Mouse (Mus musculus) forebrain, embryonic 16.5 days (tissue): ENCODE data around the gene 1700013F07Rik. TPM values are rescaled to one million over a fixed set of nuclear protein-coding genes. Genes with fewer than 3 reads are reported as not detected.
A peak's percentile ranks its signal among the peaks of the same experiment; 100 is the strongest.

ENCODE experiments used
- ATAC-seq: fragments of 200-750 bp; cut with Nextera tagmentation; 2 replicates; pipeline ENCODE4 v1.8.0; 2017; ENCODE audit warnings: mild to moderate bottlenecking, moderate library complexity
- H3K27ac ChIP-seq: fragments of 300-500 bp; sonication (generic); 2 replicates; pipeline ENCODE4 v1.5.1; 2014; ENCODE audit warnings: low read length, control low read depth
- H3K27me3 ChIP-seq: fragments of 300-500 bp; sonication (generic); replicated peaks from 2 replicates; pipeline ENCODE4 v1.6.1; 2014; ENCODE audit warnings: low read length; ENCODE audit not compliant: control insufficient read depth, insufficient read depth
- H3K36me3 ChIP-seq: fragments of 300-500 bp; sonication (generic); 2 replicates; pipeline ENCODE4 v1.6.1; 2014; ENCODE audit not compliant: control insufficient read depth, insufficient read depth
- H3K4me1 ChIP-seq: fragments of 300-500 bp; sonication (generic); replicated peaks from 2 replicates; pipeline ENCODE4 v1.6.1; 2014; ENCODE audit warnings: low read length; ENCODE audit not compliant: control insufficient read depth, insufficient read depth
- H3K4me2 ChIP-seq: fragments of 300-500 bp; sonication (generic); 2 replicates; pipeline ENCODE4 v1.6.1; 2014; ENCODE audit warnings: mild to moderate bottlenecking, low read length, control low read depth
- H3K4me3 ChIP-seq: fragments of 300-500 bp; sonication (generic); replicated peaks from 2 replicates; pipeline ENCODE4 v1.5.1; 2014; ENCODE audit warnings: mild to moderate bottlenecking, low read length, control low read depth
- H3K9ac ChIP-seq: fragments of 300-500 bp; sonication (generic); replicated peaks from 2 replicates; pipeline ENCODE4 v1.6.1; 2014; ENCODE audit warnings: low read depth, low read length, control low read depth
- H3K9me3 ChIP-seq: fragments of 300-500 bp; sonication (generic); 2 replicates; pipeline ENCODE4 v1.6.1; 2016; ENCODE audit warnings: low read length; ENCODE audit not compliant: control insufficient read depth
- WGBS: fragments of 180-500 bp; shearing (Covaris S2); extraction: QIAGEN DNeasy Blood & Tissue Kit; methylation state at CpG from one replicate; pipeline ENCODE4 v1.1.7; 2014; 5-methylcytosine and 5-hydroxymethylcytosine counted together
- microRNA-seq: library from miRNA; unstranded; fragments of <30 nt; microRNA quantifications from one replicate; pipeline ENCODE4, GENCODE M21; 2017
- polyA plus RNA-seq: library from polyadenylated mRNA; unstranded; fragments of >200 nt; fragmentation: Nextera tagmentation; extraction: Ambion mirVana; gene quantifications from 2 replicates; pipeline ENCODE4 v1.2.1, GENCODE M21; 2015

1700013F07Rik gene
- polyA plus RNA-seq, 1 experiment from 2014 or later: 2.0 TPM

- Histone ChIP-seq H3K4me3 (no peak overlapping the region), H3K9me3 (no peaks in the 10 kb centered on the region), H3K36me3 (no peaks in the 10 kb centered on the region), H3K27ac (no peak overlapping the region), H3K4me2 (no peak overlapping the region), H3K9ac (no peak overlapping the region), H3K27me3 (no peaks in the 10 kb centered on the region), H3K4me1 (no peaks in the 10 kb centered on the region)
- 86% methylated on average over 4 of the region's 4 CpGs for WGBS
- ATAC-seq: no peak
Measured at GRCm38 (mm10) chr3:108584580-108584979, 50.6 kb downstream of the 1700013F07Rik start.

- Histone ChIP-seq H3K9me3 (no peaks in the 10 kb centered on the region), H3K4me1 (peaks cover 7% of the 10 kb centered on the region), H3K4me3 (no peak overlapping the region), H3K36me3 (no peaks in the 10 kb centered on the region), H3K27me3 (no peaks in the 10 kb centered on the region), H3K9ac (no peak overlapping the region), H3K4me2 (no peak overlapping the region), H3K27ac (no peak overlapping the region)
- 29% methylated on average over 2 of the region's 2 CpGs for WGBS
- ATAC-seq: no peak
Measured at GRCm38 (mm10) chr3:108588446-108588845, 54.5 kb downstream of the 1700013F07Rik start.

- Histone ChIP-seq H3K27me3 (no peaks in the 10 kb centered on the region), H3K9me3 (no peaks in the 10 kb centered on the region), H3K4me2 (peak within 1 kb of the TSS; percentile 59), H3K36me3 (no peaks in the 10 kb centered on the region), H3K27ac (peak within 1 kb of the TSS; percentile 95), H3K4me3 (peak within 1 kb of the TSS; percentile 98), H3K9ac (peak within 1 kb of the TSS; percentile 98), H3K4me1 (peaks cover 12% of the 10 kb centered on the region)
- 5% methylated on average over 44 of the region's 44 CpGs for WGBS
- ATAC-seq: peak; percentile 98
Measured at GRCm38 (mm10) chr3:108590786-108591529, 57.0 kb downstream of the 1700013F07Rik start, which contains the start of gene Wdr47. Gene Wdr47 (plus strand): TSS chr3:108591279.

- peak; percentile 69 for ATAC-seq
- Histone ChIP-seq H3K27ac (peak overlapping the region; percentile 95), H3K9ac (peak overlapping the region; percentile 98), H3K36me3 (no peaks in the 10 kb centered on the region), H3K4me3 (peak overlapping the region; percentile 98), H3K27me3 (no peaks in the 10 kb centered on the region), H3K4me1 (peaks cover 12% of the 10 kb centered on the region), H3K4me2 (peak overlapping the region; percentile 59), H3K9me3 (no peaks in the 10 kb centered on the region)
- under 1% methylated on average over 60 of the region's 61 CpGs for WGBS
Measured at GRCm38 (mm10) chr3:108591530-108592522, 57.9 kb downstream of the 1700013F07Rik start.

Small RNA genes lying within 50 kb of the gene (microRNA-seq; reads per million reads assigned to microRNA genes)
- not detected for gene Gm22860

Other genes starting within 250 kb of the 1700013F07Rik start
- gene Mybphl, start 169.2 kb upstream of the 1700013F07Rik start, polyA plus RNA-seq: 0.16 TPM in 1 of 2 replicates, not detected in the other
- 29.0 and 29.2 TPM in 2 replicates for gene Psrc1, start 150.3 kb upstream of the 1700013F07Rik start, polyA plus RNA-seq
- gene Celsr2, start 118.6 kb upstream of the 1700013F07Rik start, polyA plus RNA-seq: 46.7 and 47.3 TPM in 2 replicates
- gene Sars, start 88.9 kb upstream of the 1700013F07Rik start, polyA plus RNA-seq: 230 and 238 TPM in 2 replicates
- gene 5330417C22Rik, start 2.4 kb downstream of the 1700013F07Rik start, polyA plus RNA-seq: 12.1 and 13.3 TPM in 2 replicates
- 68.3 and 75.2 TPM in 2 replicates for gene Tmem167b, start 28.3 kb downstream of the 1700013F07Rik start, polyA plus RNA-seq
- gene Taf13, start 37.5 kb downstream of the 1700013F07Rik start, polyA plus RNA-seq: 54.0 and 56.3 TPM in 2 replicates
- gene Wdr47, start 57.1 kb downstream of the 1700013F07Rik start, polyA plus RNA-seq: 135 and 148 TPM in 2 replicates
- 48.3 and 56.3 TPM in 2 replicates for gene Clcc1, start 119.8 kb downstream of the 1700013F07Rik start, polyA plus RNA-seq
- gene Gpsm2, start 188.2 kb downstream of the 1700013F07Rik start, polyA plus RNA-seq: 33.7 and 36.7 TPM in 2 replicates
- gene Aknad1, start 205.5 kb downstream of the 1700013F07Rik start, polyA plus RNA-seq: not detected in 2 replicates